In the genomic region with DNA sequence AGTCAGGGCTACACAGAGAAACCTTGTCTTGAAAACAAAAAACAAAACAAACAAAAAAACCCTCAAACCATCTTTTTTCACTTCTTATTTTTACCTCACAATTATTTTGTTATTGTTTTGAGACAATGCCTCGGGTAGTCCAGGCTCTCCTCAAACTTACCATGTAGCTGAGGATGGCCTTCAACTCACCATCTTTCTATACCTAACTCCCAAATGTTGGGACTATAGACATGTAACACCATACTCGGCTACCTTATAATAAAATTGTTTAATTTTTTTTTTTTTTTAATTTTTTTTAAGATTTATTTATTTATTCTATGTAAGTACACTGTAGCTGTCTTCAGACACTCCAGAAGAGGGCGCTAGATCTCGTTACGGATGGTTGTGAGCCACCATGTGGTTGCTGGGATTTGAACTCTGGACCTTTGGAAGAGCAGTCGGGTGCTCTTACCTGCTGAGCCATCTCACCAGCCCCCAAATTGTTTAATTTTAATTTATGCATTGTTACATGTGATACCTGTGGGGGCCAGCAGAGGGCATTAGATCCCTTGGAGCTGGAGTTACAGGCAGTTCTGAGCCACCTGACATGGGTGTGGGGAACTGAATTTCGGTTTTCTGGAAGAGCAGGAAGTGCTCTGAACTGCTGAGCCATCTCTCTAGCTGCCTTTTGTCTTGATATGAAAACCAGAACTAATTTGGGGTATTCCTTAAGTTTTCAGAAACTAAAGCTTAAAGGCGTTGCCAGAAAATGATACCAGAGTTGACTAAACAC, we compare ENCODE assay signal across 9 mouse cellular contexts. TPM values are rescaled to one million over a fixed set of nuclear protein-coding genes. Genes with fewer than 3 reads are reported as not detected.
A peak's percentile ranks its signal among the peaks of the same experiment; 100 is the strongest.
DNase-seq lines count a peak whose midpoint lies in the region; ATAC-seq lines count a peak whose summit lies in the region.
"Had no signal": no experiment of that assay in that cellular context is flagged by ENCODE, and none has a peak within 500 bp of the region (broad histone marks: within the 10 kb centered on the region; RNA-seq: fewer than 3 reads in every experiment).

No protein-coding gene starts in this region.

- no peaks in the 10 kb centered on the region for H3K9me3 ChIP-seq in hindbrain, embryonic 14.5 days (ENCODE audit: control insufficient read depth, low read length)
- H3K9me3 ChIP-seq in hindbrain, embryonic 16.5 days (ENCODE audit: control insufficient read depth, low read length): no peaks in the 10 kb centered on the region
- no peaks in the 10 kb centered on the region for H3K9me3 ChIP-seq in embryonic facial prominence, embryonic 15.5 days (replicated peaks)
- H3K9me3 ChIP-seq: midbrain, embryonic 12.5 days had no signal

- no peak overlapping the region for H3K4me3 ChIP-seq in hindbrain, embryonic 14.5 days (replicated peaks; ENCODE audit: low read length)
- H3K4me3 ChIP-seq in hindbrain, embryonic 16.5 days (ENCODE audit: low read length): no peak overlapping the region
- H3K4me3 ChIP-seq in embryonic facial prominence, embryonic 15.5 days (replicated peaks): no peak overlapping the region
- H3K4me3 ChIP-seq in macrophage (ENCODE audit: inconsistent target): no peak overlapping the region
- H3K4me3 ChIP-seq: midbrain, embryonic 12.5 days had no signal

- no peak for ATAC-seq in hindbrain, embryonic 14.5 days (ENCODE audit: low FRiP score)
- no peak for ATAC-seq in hindbrain, embryonic 16.5 days
- ATAC-seq in embryonic facial prominence, embryonic 15.5 days (ENCODE audit: insufficient number of reproducible peaks, low FRiP score, low TSS enrichment, low read depth): no peak

- H3K27me3 ChIP-seq in hindbrain, embryonic 14.5 days (ENCODE audit: control insufficient read depth, insufficient read depth, low read length): no peaks in the 10 kb centered on the region
- H3K27me3 ChIP-seq in hindbrain, embryonic 16.5 days (replicated peaks; ENCODE audit: control insufficient read depth, insufficient read depth, low read length): no peaks in the 10 kb centered on the region
- H3K27me3 ChIP-seq in embryonic facial prominence, embryonic 15.5 days: no peaks in the 10 kb centered on the region
- H3K27me3 ChIP-seq in splenic B cell, adult 2 months (ENCODE audit: control insufficient read depth, insufficient read depth, low read length, poor library complexity, severe bottlenecking): no peaks in the 10 kb centered on the region
- H3K27me3 ChIP-seq: midbrain, embryonic 12.5 days had no signal

- no peak overlapping the region for H3K9ac ChIP-seq in hindbrain, embryonic 14.5 days
- no peak overlapping the region for H3K9ac ChIP-seq in hindbrain, embryonic 16.5 days (ENCODE audit: low read depth, low read length)
- H3K9ac ChIP-seq in embryonic facial prominence, embryonic 15.5 days: no peak overlapping the region
- H3K9ac ChIP-seq: midbrain, embryonic 12.5 days had no signal

- intact Hi-C loops in heart, postnatal 36 days (cut with DNase I): loop anchor here (1.0 to 5.0 kb wide), 3 partner anchors 54 to 280 kb away; no protein-coding TSS in a partner anchor

- H3K4me2 ChIP-seq in hindbrain, embryonic 14.5 days (replicated peaks): no peak overlapping the region
- H3K4me2 ChIP-seq in hindbrain, embryonic 16.5 days (ENCODE audit: low read length): no peak overlapping the region
- H3K4me2 ChIP-seq in embryonic facial prominence, embryonic 15.5 days (replicated peaks): no peak overlapping the region
- H3K4me2 ChIP-seq: midbrain, embryonic 12.5 days had no signal

- no peaks in the 10 kb centered on the region for H3K4me1 ChIP-seq in hindbrain, embryonic 14.5 days (replicated peaks; ENCODE audit: control insufficient read depth, insufficient read depth, low read length)
- H3K4me1 ChIP-seq in hindbrain, embryonic 16.5 days (ENCODE audit: control insufficient read depth, insufficient read depth, low read depth, low read length): no peaks in the 10 kb centered on the region
- H3K4me1 ChIP-seq in embryonic facial prominence, embryonic 15.5 days: 0 out of 2 replicates have a peak, but pooled peaks cover 5% of the 10 kb centered on the region

- DNase-seq in hindbrain, embryonic 14.5 days (ENCODE audit: low spot score): peak; percentile 58
- DNase-seq in adrenal gland, postnatal 25 days: peak; percentile 52
- peak; percentile 52 to 69 for DNase-seq in heart, postnatal 36 days
- peak; percentile 51 to 59 for DNase-seq in layer of hippocampus, postnatal 14 days (ENCODE audit: low spot score in 2 of 2)
- DNase-seq in splenic B cell, adult 2 months (ENCODE audit: low read depth, low spot score): peak; percentile 85

- peaks cover 17% of the 10 kb centered on the region for H3K79me2 ChIP-seq in macrophage (ENCODE audit: inconsistent target)

- H3K36me3 ChIP-seq in hindbrain, embryonic 14.5 days (replicated peaks; ENCODE audit: control insufficient read depth, insufficient read depth): peaks cover 31% of the 10 kb centered on the region
- peaks cover 2% of the 10 kb centered on the region; the same call in 1 of the 2 replicates for H3K36me3 ChIP-seq in hindbrain, embryonic 16.5 days (ENCODE audit: control insufficient read depth, insufficient read depth, low read length)
- peaks cover 48% of the 10 kb centered on the region for H3K36me3 ChIP-seq in embryonic facial prominence, embryonic 15.5 days
- peaks cover 38% of the 10 kb centered on the region for H3K36me3 ChIP-seq in macrophage (ENCODE audit: inconsistent target)
- peaks cover 9% of the 10 kb centered on the region for H3K36me3 ChIP-seq in splenic B cell, adult 2 months (ENCODE audit: control insufficient read depth, insufficient read depth, low read length, poor library complexity, severe bottlenecking)

- WGBS in hindbrain, embryonic 14.5 days: 59% methylated on average over 6 of the region's 8 CpGs
- WGBS in hindbrain, embryonic 16.5 days: 43% methylated on average over 8 of the region's 8 CpGs
- 37% methylated on average over 8 of the region's 8 CpGs for WGBS in embryonic facial prominence, embryonic 15.5 days
- 26% methylated on average over 4 of the region's 8 CpGs for WGBS in macrophage (ENCODE audit: missing documents)

- H3K27ac ChIP-seq in hindbrain, embryonic 14.5 days: no peak overlapping the region
- no peak overlapping the region for H3K27ac ChIP-seq in hindbrain, embryonic 16.5 days (ENCODE audit: low read depth, low read length)
- H3K27ac ChIP-seq in embryonic facial prominence, embryonic 15.5 days (replicated peaks): 0 out of 2 replicates have a peak overlapping the region, but pooled peaks have one; percentile 34
- H3K27ac ChIP-seq in macrophage: peak overlapping the region; percentile 52
- H3K27ac ChIP-seq: midbrain, embryonic 12.5 days had no signal

RNA-seq across cellular contexts. Expression of gene Mbd4, which starts 6.3 kb away (rescaled TPM):
- polyA plus RNA-seq in hindbrain, embryonic 14.5 days (2014; fragmentation: Nextera tagmentation; extraction: Ambion mirVana): 7.1 and 8.4 TPM in 2 replicates
- polyA plus RNA-seq in hindbrain, embryonic 16.5 days (2015; fragmentation: Nextera tagmentation; extraction: Ambion mirVana): 11.1 and 11.4 TPM in 2 replicates
- total RNA-seq in adrenal gland, postnatal 25 days (2021): 4.0 and 4.8 TPM in 2 replicates
- polyA plus RNA-seq in embryonic facial prominence, embryonic 15.5 days (2015; fragmentation: Nextera tagmentation; extraction: Ambion mirVana): 18.4 and 18.5 TPM in 2 replicates
- total RNA-seq in heart, postnatal 36 days (2021): 1 to 10 TPM; 1.2 TPM
- 1 to 10 TPM; 5.0 to 5.8 TPM for total RNA-seq in layer of hippocampus, postnatal 14 days (2021)
- 10 to 100 TPM in 16 of 26 experiments, 1 to 10 TPM in 10; 1.9 to 39.9 (median 14.4) TPM for total RNA-seq in macrophage (2018; cell fraction: chromatin; rRNA removed)
- 1 to 10 TPM; 1.4 to 7.7 (median 4.6) TPM for total RNA-seq in macrophage (2018; cell fraction: cytosol; rRNA removed)
- 10 to 100 TPM in 13 of 26 experiments, 1 to 10 TPM in 13; 1.5 to 33.5 (median 10.7) TPM for total RNA-seq in macrophage (2018; cell fraction: nucleus; rRNA removed)
- polyA plus RNA-seq in macrophage (2018): 4.7 to 9.4 TPM (median 5.9 TPM) in 3 replicates

RNA-seq across cellular contexts. Expression of gene Ift122, which starts 6.4 kb away (rescaled TPM):
- polyA plus RNA-seq in hindbrain, embryonic 14.5 days (2014; fragmentation: Nextera tagmentation; extraction: Ambion mirVana): 26.2 and 28.5 TPM in 2 replicates
- polyA plus RNA-seq in hindbrain, embryonic 16.5 days (2015; fragmentation: Nextera tagmentation; extraction: Ambion mirVana): 31.4 and 33.0 TPM in 2 replicates
- 19.2 and 22.2 TPM in 2 replicates for total RNA-seq in adrenal gland, postnatal 25 days (2021)
- polyA plus RNA-seq in embryonic facial prominence, embryonic 15.5 days (2015; fragmentation: Nextera tagmentation; extraction: Ambion mirVana): 23.2 and 25.0 TPM in 2 replicates
- total RNA-seq in heart, postnatal 36 days (2021): 1 to 10 TPM; 9.1 to 9.4 TPM
- total RNA-seq in layer of hippocampus, postnatal 14 days (2021): 10 to 100 TPM; 23.8 to 24.7 TPM
- total RNA-seq in macrophage (2018; cell fraction: chromatin; rRNA removed): 10 to 100 TPM in 25 of 26 experiments, 1 to 10 TPM in 1; 7.8 to 51.2 (median 33.7) TPM
- total RNA-seq in macrophage (2018; cell fraction: cytosol; rRNA removed): 1 to 10 TPM; 4.5 to 8.2 (median 6.4) TPM
- 10 to 100 TPM in 20 of 26 experiments, 1 to 10 TPM in 6; 5.9 to 35.6 (median 13.3) TPM for total RNA-seq in macrophage (2018; cell fraction: nucleus; rRNA removed)
- 3.6 to 9.3 TPM (median 6.3 TPM) in 3 replicates for polyA plus RNA-seq in macrophage (2018)

RNA-seq across cellular contexts. Expression of gene Efcab12, which starts 8.6 kb away (rescaled TPM):
- polyA plus RNA-seq in hindbrain, embryonic 14.5 days (2014; fragmentation: Nextera tagmentation; extraction: Ambion mirVana): 2.1 and 3.1 TPM in 2 replicates
- 2.2 and 3.1 TPM in 2 replicates for polyA plus RNA-seq in hindbrain, embryonic 16.5 days (2015; fragmentation: Nextera tagmentation; extraction: Ambion mirVana)
- 1.9 TPM in 1 of 2 replicates, not detected in the other for total RNA-seq in adrenal gland, postnatal 25 days (2021)
- 1.1 and 1.9 TPM in 2 replicates for polyA plus RNA-seq in embryonic facial prominence, embryonic 15.5 days (2015; fragmentation: Nextera tagmentation; extraction: Ambion mirVana)
- total RNA-seq in heart, postnatal 36 days (2021): under 1 TPM; 0.35 to 0.53 TPM
- total RNA-seq in layer of hippocampus, postnatal 14 days (2021): 1 to 10 TPM; 2.9 to 4.0 TPM
- total RNA-seq in macrophage (2018; cell fraction: chromatin; rRNA removed): 1 to 10 TPM in 4 of 26 experiments, under 1 TPM in 19, not detected in 3; 0.29 to 1.9 (median 0.69) TPM
- under 1 TPM in 25 of 26 experiments, not detected in 1; 0.04 to 0.25 (median 0.11) TPM for total RNA-seq in macrophage (2018; cell fraction: cytosol; rRNA removed)
- total RNA-seq in macrophage (2018; cell fraction: nucleus; rRNA removed): 1 to 10 TPM in 3 of 26 experiments, under 1 TPM in 19, not detected in 4; 0.18 to 1.2 (median 0.63) TPM
- 0.16 to 0.32 TPM in 2 of 3 replicates, not detected in the other for polyA plus RNA-seq in macrophage (2018)

RNA-seq across cellular contexts. Expression of gene Rpl32, which starts 38.3 kb away (rescaled TPM):
- 1,053 and 1,238 TPM in 2 replicates for polyA plus RNA-seq in hindbrain, embryonic 14.5 days (2014; fragmentation: Nextera tagmentation; extraction: Ambion mirVana)
- polyA plus RNA-seq in hindbrain, embryonic 16.5 days (2015; fragmentation: Nextera tagmentation; extraction: Ambion mirVana): 854 and 884 TPM in 2 replicates
- total RNA-seq in adrenal gland, postnatal 25 days (2021): 1,141 and 1,199 TPM in 2 replicates
- polyA plus RNA-seq in embryonic facial prominence, embryonic 15.5 days (2015; fragmentation: Nextera tagmentation; extraction: Ambion mirVana): 2,086 and 2,192 TPM in 2 replicates
- 100 to 1,000 TPM; 621 to 649 TPM for total RNA-seq in heart, postnatal 36 days (2021)
- 100 to 1,000 TPM; 500 to 526 TPM for total RNA-seq in layer of hippocampus, postnatal 14 days (2021)
- 100 to 1,000 TPM in 1 of 26 experiments, 10 to 100 TPM in 25; 13.8 to 306 (median 24.5) TPM for total RNA-seq in macrophage (2018; cell fraction: chromatin; rRNA removed)
- total RNA-seq in macrophage (2018; cell fraction: cytosol; rRNA removed): 1,000 to 10,000 TPM in 14 of 26 experiments, 100 to 1,000 TPM in 12; 650 to 2,033 (median 1,073) TPM
- 100 to 1,000 TPM in 20 of 26 experiments, 10 to 100 TPM in 6; 80.9 to 229 (median 117) TPM for total RNA-seq in macrophage (2018; cell fraction: nucleus; rRNA removed)
- 1,117 to 2,121 TPM (median 1,999 TPM) in 3 replicates for polyA plus RNA-seq in macrophage (2018)

Comparison
In these comparisons a context has a peak if more than half of its experiments do, and no peak if none do; other contexts are left out.
1. H3K27ac ChIP-seq: peak in embryonic facial prominence, embryonic 15.5 days (single experiment) and macrophage (single experiment); none in hindbrain, embryonic 14.5 days (single experiment) and hindbrain, embryonic 16.5 days (single experiment).
2. Peak in every context shown above with its lines, with median percentiles within 50 percentile points of each other: DNase-seq.